Mouse (Mus musculus): ENCODE data around the gene Cdh20. TPM values are rescaled to one million over a fixed set of nuclear protein-coding genes. Genes with fewer than 3 reads are reported as not detected.
A peak's percentile ranks its signal among the peaks of the same experiment; 100 is the strongest.

The Cdh20 gene
- total and polyA plus RNA-seq, 2 experiments from 2014 or later, result 5.6 to 17.0 TPM

GRCm38 (mm10) chr1:104901815-104902214 is 133.5 kb downstream of the Cdh20 start:
- H3K27me3 ChIP-seq (ENCODE audit: insufficient read depth, low read length), result no peaks in the 10 kb centered on the region
- H3K36me3 ChIP-seq (ENCODE audit: insufficient read depth, low read length), result no peaks in the 10 kb centered on the region
- no peaks in the 10 kb centered on the region for H3K4me1 ChIP-seq (ENCODE audit: insufficient read depth, low read length)
- H3K9me3 ChIP-seq (ENCODE audit: low read length), result no peaks in the 10 kb centered on the region
- no peak overlapping the region for H3K4me2 ChIP-seq (ENCODE audit: low read depth, low read length)
- no peak overlapping the region for H3K9ac ChIP-seq (replicated peaks; ENCODE audit: low read length)
- no peak overlapping the region for H3K4me3 ChIP-seq (ENCODE audit: low read length)
- DNase-seq (ENCODE audit: low spot score) (no peak), ATAC-seq (no peak)
- TF ChIP-seq CTCF (IDR thresholded peaks at IDR 0.05; ENCODE audit: low read depth), result no peak
- no peak overlapping the region for H3K27ac ChIP-seq

- ATAC-seq (no peak), DNase-seq (ENCODE audit: low spot score) (no peak)
- 71% methylated on average over 5 of the region's 5 CpGs for WGBS
- no peak for TF ChIP-seq CTCF (IDR thresholded peaks at IDR 0.05; ENCODE audit: low read depth)
- Histone ChIP-seq H3K27ac (no peak overlapping the region), H3K4me2 (ENCODE audit: low read depth, low read length) (no peak overlapping the region), H3K4me1 (ENCODE audit: insufficient read depth, low read length) (no peaks in the 10 kb centered on the region), H3K9me3 (ENCODE audit: low read length) (no peaks in the 10 kb centered on the region), H3K4me3 (ENCODE audit: low read length) (no peak overlapping the region), H3K27me3 (ENCODE audit: insufficient read depth, low read length) (no peaks in the 10 kb centered on the region), H3K9ac (replicated peaks; ENCODE audit: low read length) (no peak overlapping the region), H3K36me3 (ENCODE audit: insufficient read depth, low read length) (no peaks in the 10 kb centered on the region)
Measured at GRCm38 (mm10) chr1:104903409-104903808, 135.1 kb downstream of the Cdh20 start.

- Histone ChIP-seq H3K4me1 (ENCODE audit: insufficient read depth, low read length) (no peaks in the 10 kb centered on the region), H3K27ac (no peak overlapping the region), H3K9me3 (ENCODE audit: low read length) (no peaks in the 10 kb centered on the region), H3K27me3 (ENCODE audit: insufficient read depth, low read length) (no peaks in the 10 kb centered on the region), H3K9ac (replicated peaks; ENCODE audit: low read length) (no peak overlapping the region), H3K36me3 (ENCODE audit: insufficient read depth, low read length) (no peaks in the 10 kb centered on the region), H3K4me3 (ENCODE audit: low read length) (no peak overlapping the region), H3K4me2 (ENCODE audit: low read depth, low read length) (no peak overlapping the region)
- no peak for TF ChIP-seq CTCF (IDR thresholded peaks at IDR 0.05; ENCODE audit: low read depth)
- DNase-seq (ENCODE audit: low spot score) (peak; percentile 7), ATAC-seq (no peak)
- WGBS, result 38% methylated on average over 3 of the region's 3 CpGs
Measured at GRCm38 (mm10) chr1:104912407-104912806, 144.1 kb downstream of the Cdh20 start.

GRCm38 (mm10) chr1:104916507-104916906 is 148.2 kb downstream of the Cdh20 start:
- H3K27me3 ChIP-seq (ENCODE audit: insufficient read depth, low read length), result no peaks in the 10 kb centered on the region
- no peak overlapping the region for H3K9ac ChIP-seq (replicated peaks; ENCODE audit: low read length)
- H3K27ac ChIP-seq, result no peak overlapping the region
- H3K36me3 ChIP-seq (ENCODE audit: insufficient read depth, low read length), result no peaks in the 10 kb centered on the region
- TF ChIP-seq CTCF (IDR thresholded peaks at IDR 0.05; ENCODE audit: low read depth), result no peak
- H3K4me1 ChIP-seq (ENCODE audit: insufficient read depth, low read length), result no peaks in the 10 kb centered on the region
- no peak overlapping the region for H3K4me2 ChIP-seq (ENCODE audit: low read depth, low read length)
- WGBS, result 41% methylated on average over 2 of the region's 2 CpGs
- H3K9me3 ChIP-seq (ENCODE audit: low read length), result no peaks in the 10 kb centered on the region
- H3K4me3 ChIP-seq (ENCODE audit: low read length), result no peak overlapping the region
- ATAC-seq (no peak), DNase-seq (ENCODE audit: low spot score) (no peak)

- no peaks in the 10 kb centered on the region for H3K4me1 ChIP-seq (ENCODE audit: insufficient read depth, low read length)
- no peaks in the 10 kb centered on the region for H3K36me3 ChIP-seq (ENCODE audit: insufficient read depth, low read length)
- no peaks in the 10 kb centered on the region for H3K9me3 ChIP-seq (ENCODE audit: low read length)
- WGBS, result 8% methylated on average over 1 of the region's 1 CpGs
- H3K4me2 ChIP-seq (ENCODE audit: low read depth, low read length), result no peak overlapping the region
- H3K4me3 ChIP-seq (ENCODE audit: low read length), result no peak overlapping the region
- H3K27me3 ChIP-seq (ENCODE audit: insufficient read depth, low read length), result no peaks in the 10 kb centered on the region
- no peak for DNase-seq (ENCODE audit: low spot score)
- TF ChIP-seq CTCF (IDR thresholded peaks at IDR 0.05; ENCODE audit: low read depth), result no peak
- H3K27ac ChIP-seq, result no peak overlapping the region
- ATAC-seq, result no peak
- no peak overlapping the region for H3K9ac ChIP-seq (replicated peaks; ENCODE audit: low read length)
Measured at GRCm38 (mm10) chr1:104917307-104917836, 149.0 kb downstream of the Cdh20 start.

GRCm38 (mm10) chr1:104933051-104933450 is 164.7 kb downstream of the Cdh20 start:
- H3K9ac ChIP-seq (replicated peaks; ENCODE audit: low read length), result no peak overlapping the region
- DNase-seq (ENCODE audit: low spot score) (no peak), ATAC-seq (no peak)
- no peak overlapping the region for H3K4me3 ChIP-seq (ENCODE audit: low read length)
- no peaks in the 10 kb centered on the region for H3K4me1 ChIP-seq (ENCODE audit: insufficient read depth, low read length)
- no peaks in the 10 kb centered on the region for H3K9me3 ChIP-seq (ENCODE audit: low read length)
- H3K27ac ChIP-seq, result no peak overlapping the region
- no peak overlapping the region for H3K4me2 ChIP-seq (ENCODE audit: low read depth, low read length)
- 66% methylated on average over 7 of the region's 7 CpGs for WGBS
- no peak for TF ChIP-seq CTCF (IDR thresholded peaks at IDR 0.05; ENCODE audit: low read depth)
- H3K27me3 ChIP-seq (ENCODE audit: insufficient read depth, low read length), result no peaks in the 10 kb centered on the region
- H3K36me3 ChIP-seq (ENCODE audit: insufficient read depth, low read length), result no peaks in the 10 kb centered on the region

GRCm38 (mm10) chr1:104936966-104937365 is 168.6 kb downstream of the Cdh20 start:
- DNase-seq (ENCODE audit: low spot score) (no peak), ATAC-seq (no peak)
- 90% methylated on average over 4 of the region's 4 CpGs for WGBS
- Histone ChIP-seq H3K4me2 (ENCODE audit: low read depth, low read length) (no peak overlapping the region), H3K27me3 (ENCODE audit: insufficient read depth, low read length) (no peaks in the 10 kb centered on the region), H3K4me3 (ENCODE audit: low read length) (no peak overlapping the region), H3K36me3 (ENCODE audit: insufficient read depth, low read length) (no peaks in the 10 kb centered on the region), H3K4me1 (ENCODE audit: insufficient read depth, low read length) (no peaks in the 10 kb centered on the region), H3K9me3 (ENCODE audit: low read length) (no peaks in the 10 kb centered on the region), H3K27ac (no peak overlapping the region), H3K9ac (replicated peaks; ENCODE audit: low read length) (no peak overlapping the region)
- TF ChIP-seq CTCF (IDR thresholded peaks at IDR 0.05; ENCODE audit: low read depth), result no peak
